Mouse (Mus musculus): Measurements from ENCODE around the gene Gm45261.

The Gm45261 gene

DNA sequence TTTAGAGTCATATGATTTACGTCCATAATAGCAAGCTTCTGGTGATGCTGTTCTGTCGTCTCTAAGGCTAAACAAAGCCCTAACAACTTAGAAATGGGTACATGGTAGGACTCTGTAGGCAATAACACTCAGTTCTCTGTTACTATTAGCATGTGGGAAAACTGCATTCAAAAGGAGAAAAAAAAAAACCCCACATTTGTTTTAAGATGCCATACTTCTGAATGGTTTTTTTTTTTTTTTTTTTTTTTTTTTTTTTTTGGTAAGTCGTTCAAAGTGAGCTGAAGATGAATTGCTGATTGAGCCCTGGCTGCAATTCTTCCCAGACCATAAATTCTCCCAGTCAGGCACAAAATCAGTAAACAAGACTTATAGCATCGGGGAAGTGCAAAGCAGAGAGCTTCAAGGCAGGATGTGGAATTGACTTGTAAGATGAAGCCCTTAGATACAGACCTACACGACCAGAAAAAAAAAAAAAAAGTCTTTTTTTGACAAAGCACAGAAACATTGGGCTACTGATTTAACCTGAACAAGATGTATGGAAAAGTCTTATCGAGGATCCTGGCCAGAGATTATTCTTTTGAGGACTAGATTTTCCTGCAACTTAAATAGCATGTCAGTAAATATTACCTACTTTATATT, 51.7 kb downstream of the Gm45261 start:
- no peak for DNase-seq

DNA sequence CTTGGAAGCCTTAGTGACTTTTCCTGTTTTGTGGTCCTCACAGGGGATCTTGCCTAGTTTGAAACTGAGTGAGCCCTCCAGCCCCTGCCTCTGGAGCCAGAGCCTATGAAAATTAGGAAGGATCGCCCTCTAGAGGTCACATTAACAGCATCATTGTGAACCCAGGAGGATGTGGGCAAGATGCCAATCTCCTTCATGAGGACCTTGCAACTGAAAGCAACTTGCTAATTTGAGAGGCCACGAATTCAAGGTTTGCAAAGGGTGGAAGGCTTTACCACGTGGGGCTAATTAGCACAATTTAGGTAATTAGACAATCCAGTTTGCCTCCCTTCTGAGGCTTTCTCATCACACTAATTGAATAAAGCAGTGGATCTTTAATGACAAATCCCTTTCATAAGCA, 52.7 kb downstream of the Gm45261 start:
- DNase-seq = peak; percentile 47

DNA sequence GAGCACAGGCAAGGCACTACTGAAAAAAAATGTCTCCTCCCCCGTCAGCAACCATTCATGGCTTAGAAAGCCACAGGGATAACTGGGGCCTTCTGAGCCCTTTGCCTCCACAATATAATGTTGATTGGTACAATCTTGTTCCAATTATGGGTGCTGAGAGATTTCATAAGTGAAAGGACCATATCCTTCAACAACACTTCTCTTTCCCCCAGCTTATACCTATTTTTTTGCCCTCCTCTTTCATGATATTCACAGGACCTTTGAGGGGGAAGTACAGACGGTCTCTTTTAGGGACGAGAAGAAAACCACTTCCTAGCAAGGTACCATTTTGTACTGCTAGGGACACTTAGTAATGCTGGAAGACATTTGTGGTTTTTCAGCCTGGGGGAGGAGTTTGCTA, 57.1 kb downstream of the Gm45261 start:
- no peak for DNase-seq

DNA sequence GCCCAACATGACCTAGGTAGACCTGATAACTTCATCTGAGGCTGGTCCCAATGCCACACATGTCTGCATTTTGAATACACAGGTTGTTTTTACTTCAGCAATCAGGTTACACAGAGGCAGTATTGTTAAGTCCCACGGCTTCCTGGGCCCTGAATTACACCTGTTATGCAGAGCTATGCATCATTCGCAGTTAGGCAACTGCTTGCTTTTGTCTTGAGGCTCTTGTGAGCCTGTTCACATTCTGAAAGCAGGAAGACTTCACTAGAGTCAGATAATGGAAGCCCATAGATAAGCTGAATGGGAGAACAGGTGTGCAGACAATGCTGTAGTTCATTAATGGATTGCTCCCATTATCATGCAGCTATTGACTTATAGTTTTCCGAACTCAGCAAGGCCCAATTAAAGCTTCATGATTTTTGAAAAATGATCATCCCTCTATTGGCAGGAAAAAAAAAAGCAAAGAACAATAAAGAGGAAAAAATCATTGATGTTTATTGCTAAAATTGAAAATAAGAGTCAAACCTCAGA, 57.8 kb downstream of the Gm45261 start:
- no peak for DNase-seq

DNA sequence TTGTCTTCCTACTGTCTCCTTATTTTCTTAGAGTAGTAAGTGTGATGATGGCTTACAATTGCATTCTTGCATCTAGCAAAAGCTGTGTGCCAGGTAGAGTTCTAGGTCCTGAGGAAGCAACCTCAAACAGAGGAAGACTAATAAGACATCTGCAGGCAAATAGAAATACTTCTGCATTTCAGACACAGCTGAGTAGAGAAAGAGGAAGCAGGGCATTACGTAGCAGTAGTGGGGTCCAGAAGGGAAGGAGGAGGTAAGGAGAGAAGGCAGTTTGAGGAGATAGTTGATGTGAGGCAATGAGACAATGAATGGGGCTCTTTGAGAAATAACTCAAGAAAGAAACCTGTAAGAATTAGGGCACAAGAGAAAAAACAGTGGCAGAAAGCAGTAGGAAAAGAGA, 59.3 kb downstream of the Gm45261 start:
- no peak for DNase-seq

Data from kidney, adult 11 months (tissue).